Mouse (Mus musculus) neural tube, embryonic 12.5 days (tissue): ENCODE measurements around the gene Pym1. TPM values are rescaled to one million over a fixed set of nuclear protein-coding genes. Genes with fewer than 3 reads are reported as not detected.

Experiments used
- ATAC-seq: fragments of 200-750 bp; cut with Nextera tagmentation; 2 replicates; pipeline ENCODE4 v1.8.0; 2017; ENCODE audit warnings: low read depth, mild to moderate bottlenecking, moderate TSS enrichment, moderate library complexity; ENCODE audit not compliant: low FRiP score
- H3K27ac ChIP-seq: fragments of 300-500 bp; sonication (generic); 2 replicates; pipeline ENCODE4 v1.5.1; 2016
- H3K27me3 ChIP-seq: fragments of 300-500 bp; sonication (generic); replicated peaks from 2 replicates; pipeline ENCODE4 v1.6.1; 2016; ENCODE audit warnings: mild to moderate bottlenecking
- H3K36me3 ChIP-seq: fragments of 300-500 bp; sonication (generic); 2 replicates; pipeline ENCODE4 v1.6.1; 2016; ENCODE audit warnings: mild to moderate bottlenecking
- H3K4me1 ChIP-seq: fragments of 300-500 bp; sonication (generic); 2 replicates; pipeline ENCODE4 v1.6.1; 2016
- H3K4me2 ChIP-seq: fragments of 300-500 bp; sonication (generic); replicated peaks from 2 replicates; pipeline ENCODE4 v1.6.1; 2016; ENCODE audit warnings: mild to moderate bottlenecking
- H3K4me3 ChIP-seq: fragments of 300-500 bp; sonication (generic); 2 replicates; pipeline ENCODE4 v1.5.1; 2016
- H3K9ac ChIP-seq: fragments of 300-500 bp; sonication (generic); 2 replicates; pipeline ENCODE4 v1.6.1; 2016; ENCODE audit warnings: mild to moderate bottlenecking
- H3K9me3 ChIP-seq: fragments of 300-500 bp; sonication (generic); 2 replicates; pipeline ENCODE4 v1.6.1; 2016; ENCODE audit warnings: mild to moderate bottlenecking
- WGBS: fragments of 180-500 bp; shearing (Covaris S2); methylation state at CpG from one replicate; pipeline ENCODE4 v1.1.7; 2016; 5-methylcytosine and 5-hydroxymethylcytosine counted together
- polyA plus RNA-seq: library from polyadenylated mRNA; unstranded; fragments of >200 nt; fragmentation: Nextera tagmentation; extraction: Ambion mirVana; gene quantifications from 2 replicates; pipeline ENCODE4 v1.2.1, GENCODE M21; 2016

Gene Pym1
- polyA plus RNA-seq, 1 experiment from 2014 or later = 49.1 TPM

DNA sequence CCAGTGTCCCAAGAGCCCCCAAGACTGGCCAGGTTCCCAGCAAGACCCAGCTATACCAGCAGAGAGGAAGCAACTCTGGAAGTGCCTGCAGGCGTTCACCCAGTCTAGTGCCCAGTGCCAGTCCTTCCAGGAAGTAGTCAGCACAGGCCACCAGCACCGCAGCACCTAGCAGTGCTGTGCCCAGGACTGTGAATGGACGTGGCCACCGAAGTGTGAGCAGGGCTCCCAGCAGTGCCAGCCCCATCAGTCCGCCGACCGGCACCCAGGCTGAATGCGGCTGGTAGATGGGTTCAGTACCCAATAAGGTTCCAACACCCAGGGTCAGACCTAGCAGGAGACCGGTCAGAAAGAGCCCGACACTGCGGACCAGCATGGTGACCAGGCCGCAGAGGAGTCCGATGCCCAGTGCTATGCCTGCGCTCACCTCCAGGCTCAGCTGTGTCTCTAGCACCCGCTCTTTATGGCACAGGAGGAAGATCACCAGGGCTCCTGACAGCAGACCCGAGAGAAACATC lies 54.3 kb downstream of the Pym1 start:
- Histone ChIP-seq H3K9ac (0 out of 2 replicates have a peak overlapping the region, but pooled peaks have one; percentile 29), H3K27ac (no peak overlapping the region), H3K4me1 (peaks cover 27% of the 10 kb centered on the region), H3K9me3 (no peaks in the 10 kb centered on the region), H3K36me3 (peaks cover 21% of the 10 kb centered on the region; the same call in 1 of the 2 replicates), H3K27me3 (no peaks in the 10 kb centered on the region), H3K4me3 (no peak overlapping the region), H3K4me2 (peak overlapping the region; percentile 3; the same call in 1 of the 2 replicates)
- no peak for ATAC-seq
- WGBS = 86% methylated on average over 16 of the region's 16 CpGs

- Histone ChIP-seq H3K4me1 (peaks cover 36% of the 10 kb centered on the region), H3K4me3 (peak overlapping the region; percentile 82; the same call in 1 of the 2 replicates), H3K36me3 (peaks cover 21% of the 10 kb centered on the region; the same call in 1 of the 2 replicates), H3K27ac (no peak overlapping the region), H3K27me3 (no peaks in the 10 kb centered on the region), H3K9ac (peak overlapping the region; percentile 78), H3K4me2 (peak overlapping the region; percentile 78), H3K9me3 (no peaks in the 10 kb centered on the region)
- 67% methylated on average over 4 of the region's 4 CpGs for WGBS
- ATAC-seq = no peak
Measured at GRCm38 (mm10) chr10:128802956-128803355, 55.3 kb downstream of the Pym1 start.

- 20% methylated on average over 6 of the region's 6 CpGs for WGBS
- H3K27ac ChIP-seq = no peak overlapping the region; the same call in 1 of the 2 replicates
Measured at GRCm38 (mm10) chr10:128803361-128803760, 55.7 kb downstream of the Pym1 start.

DNA sequence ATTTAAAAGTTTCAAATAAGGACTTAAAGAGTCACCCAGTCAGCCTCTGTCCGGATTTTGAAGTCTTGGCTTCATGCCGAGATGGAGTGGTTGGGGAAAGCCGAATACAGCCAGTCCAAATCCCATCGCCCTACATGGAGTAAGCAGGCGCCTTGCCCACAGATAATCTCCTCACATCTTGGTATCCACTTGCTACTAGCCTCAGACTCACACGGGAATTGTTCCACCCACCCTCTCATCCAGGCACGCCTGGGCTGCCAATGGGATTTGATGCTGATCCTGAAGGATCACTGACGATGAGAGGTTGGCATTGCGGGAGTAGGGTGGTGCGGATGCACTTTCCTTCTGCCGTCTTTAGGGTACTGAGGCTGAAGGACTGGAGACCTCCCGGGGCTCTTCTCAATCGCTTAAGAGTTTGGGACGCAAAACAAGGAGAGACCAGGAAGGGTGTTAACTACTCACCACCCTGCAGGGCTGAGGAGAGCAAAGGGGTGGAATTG lies 56.1 kb downstream of the Pym1 start, which contains the start of gene Dnajc14:
Dnajc14 (plus strand) TSS at position 292 of the 500 bp plus-strand sequence.
- peak within 1 kb of the TSS; percentile 95 for H3K27ac ChIP-seq
- no peaks in the 10 kb centered on the region for H3K27me3 ChIP-seq
- peak; percentile 3; the same call in 1 of the 2 replicates for ATAC-seq
- H3K9me3 ChIP-seq = no peaks in the 10 kb centered on the region
- peak within 1 kb of the TSS; percentile 78 for H3K9ac ChIP-seq
- peak within 1 kb of the TSS; percentile 82 for H3K4me3 ChIP-seq
- peak within 1 kb of the TSS; percentile 78 for H3K4me2 ChIP-seq
- H3K36me3 ChIP-seq = peaks cover 29% of the 10 kb centered on the region
- under 1% methylated on average over 14 of the region's 14 CpGs for WGBS
- peaks cover 45% of the 10 kb centered on the region for H3K4me1 ChIP-seq

More at GRCm38 (mm10) chr10:128803361-128803760, 55.7 kb downstream of the Pym1 start:
- Histone ChIP-seq H3K4me3 (peak overlapping the region; percentile 82), H3K4me1 (peaks cover 40% of the 10 kb centered on the region), H3K4me2 (peak overlapping the region; percentile 78), H3K36me3 (peaks cover 24% of the 10 kb centered on the region), H3K9me3 (no peaks in the 10 kb centered on the region), H3K27me3 (no peaks in the 10 kb centered on the region), H3K9ac (peak overlapping the region; percentile 78)
- ATAC-seq = no peak

- peaks cover 51% of the 10 kb centered on the region for H3K4me1 ChIP-seq
- no peaks in the 10 kb centered on the region for H3K27me3 ChIP-seq
- H3K9me3 ChIP-seq = no peaks in the 10 kb centered on the region
- peak within 1 kb of the TSS; percentile 95 for H3K27ac ChIP-seq
- H3K9ac ChIP-seq = peak within 1 kb of the TSS; percentile 78
- peak within 1 kb of the TSS; percentile 78 for H3K4me2 ChIP-seq
- H3K4me3 ChIP-seq = peak within 1 kb of the TSS; percentile 82
- ATAC-seq = peak; percentile 72
- H3K36me3 ChIP-seq = peaks cover 33% of the 10 kb centered on the region
- under 1% methylated on average over 27 of the region's 28 CpGs for whole genome bisulfite sequencing
Measured at GRCm38 (mm10) chr10:128804271-128805091, 56.8 kb downstream of the Pym1 start, which contains the start of gene Tmem198b. Gene Tmem198b, minus strand, starts transcription at chr10:128804370.

DNA sequence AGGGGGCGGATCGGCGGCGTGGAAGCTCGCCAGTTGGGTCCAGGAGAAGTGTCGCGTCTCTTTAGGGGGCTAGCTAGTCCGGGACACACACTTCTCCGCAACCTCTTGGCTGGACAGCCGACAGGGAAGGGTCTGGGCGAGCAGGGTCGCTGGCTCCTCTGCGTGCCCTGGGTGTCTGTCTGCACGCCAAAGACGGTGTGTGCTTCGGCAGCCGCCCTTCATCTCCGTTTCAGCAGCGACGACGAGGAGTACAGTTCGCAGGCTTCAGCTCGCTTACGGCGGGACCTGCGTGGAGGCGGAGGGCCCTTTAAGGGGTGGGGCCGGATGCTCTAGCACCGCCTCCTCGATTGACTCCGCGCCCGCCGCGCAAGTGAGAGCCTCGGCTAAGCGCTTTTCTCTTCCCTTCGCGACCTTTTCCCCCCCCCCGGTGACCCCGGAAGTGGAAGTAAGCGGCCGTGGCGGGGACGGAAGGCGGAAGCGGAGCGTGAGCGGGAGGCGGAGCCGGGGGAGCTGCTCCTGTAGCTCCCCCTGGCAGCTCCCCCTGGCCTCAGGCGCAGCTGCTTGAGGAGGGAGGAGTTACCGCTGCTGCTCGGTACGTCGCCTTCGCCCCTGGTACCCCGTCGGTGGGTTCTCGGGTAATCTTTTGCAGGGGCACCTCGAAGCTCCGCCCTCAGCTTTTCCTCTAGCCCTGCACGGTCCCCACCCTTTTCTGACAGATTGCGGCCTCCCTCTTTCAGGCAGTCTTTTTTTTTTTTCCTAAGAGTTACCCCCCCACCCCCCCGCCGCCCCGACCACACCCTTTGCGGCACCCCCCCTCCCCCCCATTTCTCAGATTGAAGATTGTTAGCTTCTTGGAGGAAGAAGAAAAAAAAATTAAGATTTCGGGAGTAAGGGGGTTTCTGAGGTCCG lies 57.7 kb downstream of the Pym1 start:
- peak overlapping the region; percentile 78 for H3K9ac ChIP-seq
- no peaks in the 10 kb centered on the region for H3K9me3 ChIP-seq
- no peaks in the 10 kb centered on the region for H3K27me3 ChIP-seq
- H3K36me3 ChIP-seq = peaks cover 30% of the 10 kb centered on the region
- H3K4me2 ChIP-seq = peak overlapping the region; percentile 78
- WGBS = under 1% methylated on average over 66 of the region's 70 CpGs
- peak overlapping the region; percentile 82 for H3K4me3 ChIP-seq
- ATAC-seq = peak; percentile 93
- H3K27ac ChIP-seq = peak overlapping the region; percentile 95
- H3K4me1 ChIP-seq = peaks cover 53% of the 10 kb centered on the region

- no peak for ATAC-seq
- H3K27ac ChIP-seq = no peak overlapping the region
- no peaks in the 10 kb centered on the region for H3K27me3 ChIP-seq
- peak overlapping the region; percentile 82 for H3K4me3 ChIP-seq
- H3K36me3 ChIP-seq = peaks cover 25% of the 10 kb centered on the region
- 67% methylated on average over 6 of the region's 6 CpGs for WGBS
- peak overlapping the region; percentile 78 for H3K4me2 ChIP-seq
- no peaks in the 10 kb centered on the region for H3K9me3 ChIP-seq
- H3K4me1 ChIP-seq = peaks cover 53% of the 10 kb centered on the region
- peak overlapping the region; percentile 78 for H3K9ac ChIP-seq
Measured at GRCm38 (mm10) chr10:128806086-128806485, 58.4 kb downstream of the Pym1 start.

DNA sequence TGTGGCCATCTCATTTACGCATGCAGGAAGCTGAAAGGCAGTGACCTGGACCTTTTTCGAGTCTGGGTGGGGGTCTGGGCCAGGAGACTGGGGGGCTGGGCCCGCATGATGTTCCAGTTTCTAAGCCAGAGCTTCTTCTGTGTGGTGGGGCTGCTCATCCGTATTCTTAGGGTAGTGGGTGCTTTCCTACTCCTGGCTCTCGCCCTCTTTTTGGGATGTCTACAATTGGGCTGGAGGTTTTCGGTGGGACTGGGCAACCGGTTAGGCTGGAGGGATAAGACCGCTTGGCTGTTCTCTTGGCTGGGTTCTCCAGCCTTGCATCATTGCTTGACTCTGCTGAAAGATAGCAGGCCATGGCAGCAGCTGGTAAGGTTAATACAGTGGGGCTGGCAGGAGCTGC lies 59.3 kb downstream of the Pym1 start:
- Histone ChIP-seq H3K4me1 (peaks cover 53% of the 10 kb centered on the region), H3K9me3 (no peaks in the 10 kb centered on the region), H3K27ac (no peak overlapping the region), H3K27me3 (no peaks in the 10 kb centered on the region), H3K4me2 (peak overlapping the region; percentile 78), H3K4me3 (peak overlapping the region; percentile 13), H3K9ac (peak overlapping the region; percentile 78; the same call in 1 of the 2 replicates), H3K36me3 (peaks cover 20% of the 10 kb centered on the region)
- 91% methylated on average over 8 of the region's 8 CpGs for WGBS
- ATAC-seq = no peak

Other genes with a start within 250 kb of the Pym1 start
- 3.1 and 3.9 TPM in 2 replicates for gene Myl6b, start 249.2 kb upstream of the Pym1 start, polyA plus RNA-seq
- gene Esyt1, start 222.0 kb upstream of the Pym1 start, polyA plus RNA-seq = 38.3 and 45.3 TPM in 2 replicates
- 18.9 and 20.3 TPM in 2 replicates for gene Zc3h10, start 200.1 kb upstream of the Pym1 start, polyA plus RNA-seq
- gene Rpl41, start 198.6 kb upstream of the Pym1 start, polyA plus RNA-seq = 2,521 and 2,605 TPM in 2 replicates
- gene Pa2g4, start 181.9 kb upstream of the Pym1 start, polyA plus RNA-seq = 155 and 156 TPM in 2 replicates
- gene Erbb3, start 158.2 kb upstream of the Pym1 start, polyA plus RNA-seq = 14.6 and 16.0 TPM in 2 replicates
- gene Rps26, start 121.1 kb upstream of the Pym1 start, polyA plus RNA-seq = 471 and 498 TPM in 2 replicates
- 7.9 and 8.3 TPM in 2 replicates for gene Ikzf4, start 101.9 kb upstream of the Pym1 start, polyA plus RNA-seq
- 13.9 and 15.6 TPM in 2 replicates for gene Suox, start 73.8 kb upstream of the Pym1 start, polyA plus RNA-seq
- gene Rab5b, start 51.6 kb upstream of the Pym1 start, polyA plus RNA-seq = 90.8 and 101 TPM in 2 replicates
- gene Pmel, start 43.7 kb upstream of the Pym1 start, polyA plus RNA-seq = 2.4 and 3.7 TPM in 2 replicates
- 64.0 and 65.8 TPM in 2 replicates for gene Cdk2, start 42.9 kb upstream of the Pym1 start, polyA plus RNA-seq
- gene Dgka, start 3.0 kb upstream of the Pym1 start, polyA plus RNA-seq = 5.5 and 6.8 TPM in 2 replicates
- gene Mmp19, start 43.0 kb downstream of the Pym1 start, polyA plus RNA-seq = 0.28 and 0.54 TPM in 2 replicates
- gene Dnajc14, start 56.2 kb downstream of the Pym1 start, polyA plus RNA-seq = 60.2 and 63.3 TPM in 2 replicates
- gene Tmem198b, start 56.5 kb downstream of the Pym1 start, polyA plus RNA-seq = 18.7 and 19.7 TPM in 2 replicates
- 198 and 235 TPM in 2 replicates for gene Sarnp, start 69.4 kb downstream of the Pym1 start, polyA plus RNA-seq
- gene Ormdl2, start 73.8 kb downstream of the Pym1 start, polyA plus RNA-seq = 31.2 and 37.2 TPM in 2 replicates
- 20.1 and 20.4 TPM in 2 replicates for gene Gdf11, start 143.8 kb downstream of the Pym1 start, polyA plus RNA-seq
- 199 and 208 TPM in 2 replicates for gene Cd63, start 153.1 kb downstream of the Pym1 start, polyA plus RNA-seq
- gene Rdh5, start 175.0 kb downstream of the Pym1 start, polyA plus RNA-seq = 13.5 and 15.7 TPM in 2 replicates
- 227 and 233 TPM in 2 replicates for gene Bloc1s1, start 176.1 kb downstream of the Pym1 start, polyA plus RNA-seq
- 7.9 and 8.3 TPM in 2 replicates for gene Itga7, start 185.9 kb downstream of the Pym1 start, polyA plus RNA-seq
- gene Mettl7b, start 213.1 kb downstream of the Pym1 start, polyA plus RNA-seq = not detected in 2 replicates
- gene Olfr9, start 241.5 kb downstream of the Pym1 start, polyA plus RNA-seq = not detected in 2 replicates